Mouse (Mus musculus): ENCODE data around the gene Wdr20rt.

DNA sequence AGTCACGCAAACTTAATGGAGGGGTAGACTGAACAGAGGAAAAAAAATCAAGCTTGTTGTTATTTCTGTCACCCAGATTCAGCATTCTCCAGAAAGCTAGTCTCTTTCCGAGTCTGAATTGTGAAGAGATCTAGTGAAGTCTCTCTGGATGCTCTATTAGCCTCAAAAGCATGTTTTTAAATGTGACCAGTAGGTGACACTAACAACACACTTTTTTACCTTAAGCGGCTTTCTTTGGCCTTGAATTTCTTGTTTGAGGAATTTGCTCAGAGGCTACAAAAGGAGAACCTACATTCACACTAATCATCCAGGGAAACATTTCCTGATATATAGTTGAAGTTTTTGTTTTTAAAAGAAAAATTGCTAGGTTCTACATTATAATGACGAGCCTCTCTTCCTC, 48.5 kb downstream of the Wdr20rt start:
- TF ChIP-seq CTCF (IDR thresholded peaks at IDR 0.05; ENCODE audit: low read depth), result peak; percentile 41
- TF ChIP-seq EP300 (IDR thresholded peaks at IDR 0.05; ENCODE audit: low read depth), result no peak

All from liver, postnatal 0 days (tissue).